Mouse (Mus musculus) left cerebral cortex, adult 8-10 months (tissue): Measurements from ENCODE around the gene Sctr. TPM values are rescaled to one million over a fixed set of nuclear protein-coding genes. Genes with fewer than 3 reads are reported as not detected.

Source experiments
- DNase-seq, 2 experiments: peaks; one replicate each; pipeline ENCODE4 v3.0.0; 2022; ENCODE audit warnings: low spot score in 2 of 2
- total RNA-seq, 4 experiments: library from RNA; stranded (reverse); gene quantifications; 2 replicates each; pipeline ENCODE4 v1.2.4; 2022

Gene Sctr
- total RNA-seq, 4 experiments from 2014 or later: 0.52 to 0.63 TPM; not detected in 2

DNA sequence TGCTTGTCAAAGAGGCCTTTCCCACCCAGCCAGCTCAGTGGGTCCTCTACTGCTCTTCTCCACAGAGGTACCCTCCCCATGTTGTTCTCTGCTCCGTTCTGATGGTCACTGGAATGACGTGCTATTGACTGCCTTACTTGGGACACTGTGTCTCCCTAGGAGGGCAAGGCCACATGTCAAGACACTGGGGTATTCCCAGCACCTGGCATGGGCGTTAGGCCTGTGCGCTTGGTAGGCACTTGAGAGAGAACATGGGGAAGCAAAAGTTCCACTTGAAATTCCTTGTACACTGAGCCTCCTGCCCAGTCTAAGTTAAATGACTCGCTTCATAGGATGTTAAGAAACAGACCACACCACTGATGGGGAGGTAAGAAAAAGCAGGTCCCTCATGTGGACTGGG lies 62.4 kb downstream of the Sctr start:
- no peak for DNase-seq

GRCm38 (mm10) chr1:120070168-120070567 lies 63.5 kb downstream of the Sctr start:
- no peak for DNase-seq

GRCm38 (mm10) chr1:120071133-120071532 lies 64.4 kb downstream of the Sctr start:
- DNase-seq: no peak

DNA sequence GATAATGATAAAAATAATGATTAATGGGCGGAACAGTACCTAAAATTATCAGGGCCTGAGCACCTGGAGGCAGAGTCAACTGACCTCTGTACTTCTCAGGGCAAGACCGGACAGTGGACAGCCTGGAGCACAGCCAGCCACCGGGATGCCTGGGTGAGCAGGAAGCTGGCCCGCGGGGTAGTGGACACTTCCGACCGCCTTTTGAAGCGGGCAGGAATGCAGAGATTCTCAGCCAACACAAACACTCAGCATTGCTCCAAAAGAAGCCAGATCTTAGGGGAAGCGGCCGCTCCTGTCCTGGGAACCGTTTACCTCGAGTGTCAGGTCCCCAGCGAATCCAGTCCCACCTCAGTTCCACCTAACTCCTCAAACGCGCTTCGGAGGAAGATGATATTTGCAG lies 66.2 kb downstream of the Sctr start:
- DNase-seq: no peak

DNA sequence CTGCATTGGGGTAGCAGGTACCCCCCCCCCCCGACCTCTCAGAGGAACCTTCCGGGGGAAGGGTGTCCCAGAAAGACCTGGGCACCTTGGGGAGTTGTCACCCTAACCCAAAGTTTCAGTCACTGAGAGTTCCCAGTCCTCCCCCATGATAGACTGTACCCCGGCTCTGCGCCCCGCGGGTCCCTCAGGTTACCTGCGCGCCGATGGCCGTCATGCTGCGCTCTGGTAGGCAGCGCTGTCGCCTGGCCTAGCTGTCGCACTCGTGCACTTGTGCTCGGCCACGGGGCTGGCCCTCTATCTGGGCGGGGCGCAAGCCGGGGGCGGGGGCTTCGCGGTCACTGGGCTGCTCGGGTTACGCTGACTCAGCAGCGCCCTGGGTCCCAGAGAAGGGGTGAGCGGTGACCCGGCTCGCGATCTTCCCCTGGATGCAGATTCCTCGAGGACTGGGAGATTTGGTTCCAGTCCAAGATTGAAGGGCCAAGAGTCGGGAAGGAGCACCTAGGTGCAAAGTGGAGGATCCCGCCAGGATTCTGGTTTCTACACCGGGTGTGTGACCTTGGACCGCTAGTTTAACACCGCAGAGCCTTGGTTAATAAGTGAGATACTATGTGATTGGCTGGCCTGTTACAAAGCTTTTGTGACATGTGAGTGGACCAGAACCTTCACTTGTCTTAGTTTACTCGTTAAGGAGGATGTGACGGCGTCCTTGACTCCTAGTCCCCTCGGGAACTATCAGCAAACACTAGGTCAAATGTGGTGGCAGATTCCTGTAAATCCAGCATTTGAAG lies 67.0 kb downstream of the Sctr start, which contains the start of gene Tmem37:
Gene Tmem37, minus strand, starts transcription at position 556 of the 788 bp plus-strand sequence.
- no peak for DNase-seq

DNA sequence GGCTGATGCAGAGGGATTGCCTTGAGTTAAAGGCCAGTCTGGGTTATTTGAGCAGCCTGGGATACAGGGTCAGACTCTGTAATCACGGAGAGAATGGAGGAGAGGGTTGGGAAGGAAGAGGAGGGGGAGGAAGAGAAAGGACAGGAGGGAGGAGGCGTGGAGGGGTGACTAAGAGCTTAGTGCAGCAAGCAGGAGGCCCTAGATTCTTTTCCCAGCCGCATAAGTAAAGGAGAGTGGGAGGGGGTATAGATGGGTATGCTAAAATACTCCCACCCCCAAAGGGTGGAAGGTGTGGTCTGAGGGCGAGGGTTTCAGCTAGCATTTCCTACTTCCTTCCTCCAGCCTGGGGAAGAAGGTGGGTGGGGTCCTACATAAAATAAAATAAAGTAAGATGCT lies 67.6 kb downstream of the Sctr start:
- no peak for DNase-seq

DNA sequence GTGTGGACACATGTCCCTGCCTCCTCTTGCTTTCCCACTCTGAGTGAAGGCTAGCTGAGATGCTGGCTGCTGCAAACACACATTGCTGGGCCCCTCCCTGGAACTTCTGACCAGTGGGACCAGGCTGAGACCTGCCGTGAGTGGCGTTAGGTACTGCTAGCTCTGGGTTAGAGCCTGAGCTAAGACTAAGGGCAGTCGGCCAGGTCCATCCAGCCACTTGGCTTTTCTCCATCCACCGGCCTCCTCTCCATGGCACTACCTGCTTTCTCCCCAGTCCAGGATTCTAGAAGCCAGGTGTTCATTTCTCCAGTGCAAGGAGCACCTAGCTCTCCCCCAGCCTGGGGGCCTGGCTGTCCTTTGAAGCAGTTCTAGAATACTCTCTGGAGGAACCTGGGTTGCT lies 68.2 kb downstream of the Sctr start:
- DNase-seq: no peak

DNA sequence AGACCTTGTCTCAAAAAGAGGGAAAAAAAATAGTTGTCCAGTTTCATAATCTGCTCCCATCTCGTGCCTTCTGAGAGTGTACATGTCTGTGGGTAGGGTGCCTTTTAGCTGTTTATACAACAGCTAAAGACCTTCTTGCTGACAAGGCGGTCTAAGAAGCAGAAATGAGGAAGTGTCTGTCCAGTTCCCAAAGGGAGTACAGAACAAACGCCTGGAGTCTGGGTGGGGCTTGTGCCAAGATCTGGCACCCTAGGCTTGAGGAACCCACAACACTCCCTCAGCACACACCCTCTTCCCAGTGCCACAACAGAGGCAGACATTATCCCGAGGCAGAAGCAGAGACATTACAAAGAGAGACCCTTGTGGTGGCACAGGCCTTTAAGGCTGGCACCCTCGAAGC lies 68.8 kb downstream of the Sctr start:
- no peak for DNase-seq

DNA sequence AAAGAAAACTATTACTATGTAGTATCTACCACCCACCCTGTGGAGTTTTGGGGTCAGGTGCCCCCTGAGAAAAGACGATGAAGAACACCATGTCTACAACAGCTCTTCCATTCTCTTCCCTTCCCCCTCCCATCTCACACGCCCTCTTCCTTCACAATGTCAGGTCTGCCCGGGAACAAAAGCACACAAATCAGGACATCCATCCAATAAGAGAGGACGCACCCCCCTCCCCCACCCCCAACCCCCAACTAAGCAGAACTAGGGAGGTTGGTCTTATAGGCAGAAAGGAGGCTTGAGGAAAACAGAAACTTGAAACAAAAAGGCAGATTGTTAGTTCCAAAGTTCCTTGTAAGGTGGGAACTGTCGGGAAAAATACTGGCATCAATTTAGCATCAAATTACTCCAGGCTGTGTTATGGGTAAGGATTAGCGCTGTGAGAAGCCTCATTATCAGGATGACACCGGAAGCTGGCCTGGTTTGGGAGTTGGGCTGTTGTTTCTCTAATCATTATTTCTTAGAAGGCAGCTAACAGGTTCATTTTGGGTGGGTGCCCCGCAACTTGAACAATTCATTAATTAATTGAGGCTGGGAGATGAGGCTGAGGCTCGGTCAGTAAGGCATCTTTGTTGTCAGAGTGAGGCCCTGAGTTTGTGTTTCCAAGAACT lies 71.2 kb downstream of the Sctr start:
- DNase-seq: no peak

- no peak for DNase-seq
These were observed 73.9 kb downstream of the Sctr start for GRCm38 (mm10) chr1:120080632-120081031.

DNA sequence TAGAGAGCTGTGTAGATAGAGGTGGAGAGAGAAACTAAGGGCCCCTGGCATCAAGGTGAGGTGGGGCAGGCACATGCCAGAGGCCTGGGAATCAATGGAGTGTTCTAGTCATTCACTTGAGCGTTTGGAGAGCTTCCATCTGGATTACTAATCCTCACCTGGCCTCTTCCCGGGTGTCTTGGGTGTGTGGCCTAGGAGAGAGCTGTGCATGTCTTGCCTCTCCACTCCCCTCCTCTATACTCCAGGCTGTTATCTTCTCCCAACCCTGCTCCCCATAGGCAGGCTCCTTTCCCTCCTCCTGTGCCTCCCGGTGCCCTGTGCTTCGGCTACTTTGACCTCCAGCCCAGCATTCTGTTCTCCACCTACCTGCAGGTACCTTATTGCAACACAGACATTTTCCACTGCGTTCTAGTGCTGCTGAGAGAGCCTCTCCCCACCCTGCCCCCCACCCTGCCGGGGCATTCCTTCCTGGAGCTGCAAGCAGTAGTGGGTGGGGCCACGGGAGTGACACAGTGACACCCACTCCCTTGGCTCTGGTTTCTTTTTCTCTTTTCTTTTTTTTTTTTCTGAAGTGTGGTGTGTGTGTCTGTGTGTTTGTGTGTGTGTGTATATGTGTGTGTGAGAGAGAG lies 76.4 kb downstream of the Sctr start:
- no peak for DNase-seq

- DNase-seq: no peak
These were observed 77.3 kb downstream of the Sctr start for GRCm38 (mm10) chr1:120083921-120084517.

- DNase-seq: no peak
These were observed 79.0 kb downstream of the Sctr start for GRCm38 (mm10) chr1:120085696-120086095.

DNA sequence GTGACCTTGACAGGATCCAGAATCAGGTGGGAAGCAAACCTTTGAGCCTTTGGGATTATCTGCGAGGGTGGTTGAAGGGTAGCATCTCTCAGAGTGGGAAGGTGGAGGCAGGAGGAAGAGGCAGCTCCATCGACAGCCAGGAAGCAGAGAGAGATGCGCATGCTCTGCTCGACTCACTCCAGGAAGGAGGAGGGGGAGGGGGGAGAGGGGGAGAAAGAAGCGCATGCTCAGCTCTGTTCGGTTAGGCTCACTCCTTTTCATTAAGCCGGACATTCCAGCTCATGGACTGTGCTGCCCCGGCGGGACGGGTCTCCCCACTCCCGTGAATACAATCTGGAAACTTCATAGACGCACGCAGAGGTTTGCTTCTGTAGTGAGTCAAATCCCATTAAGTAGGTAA lies 80.0 kb downstream of the Sctr start:
- no peak for DNase-seq

DNA sequence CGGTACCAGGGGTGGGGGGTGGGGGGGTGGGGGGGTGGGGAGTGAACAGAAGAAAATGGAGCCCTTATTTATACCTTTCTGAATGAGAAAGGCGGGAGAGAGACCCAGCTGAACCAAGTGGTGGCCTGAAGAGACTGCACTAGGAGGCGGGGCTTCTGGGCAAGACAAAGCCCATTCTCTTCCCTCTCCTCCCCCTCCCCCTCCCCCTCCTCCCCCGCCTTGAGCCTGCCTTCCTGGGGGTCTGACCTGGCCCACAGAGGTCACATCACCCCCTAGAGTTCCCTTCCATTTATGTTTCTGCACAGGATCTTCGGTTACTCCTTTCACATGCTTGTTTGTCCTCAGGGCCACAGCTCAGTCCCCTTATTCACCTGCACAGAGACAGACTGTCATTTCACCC lies 82.5 kb downstream of the Sctr start:
- DNase-seq: no peak

- no peak for DNase-seq
These were observed 84.3 kb downstream of the Sctr start for GRCm38 (mm10) chr1:120090880-120091570.

DNA sequence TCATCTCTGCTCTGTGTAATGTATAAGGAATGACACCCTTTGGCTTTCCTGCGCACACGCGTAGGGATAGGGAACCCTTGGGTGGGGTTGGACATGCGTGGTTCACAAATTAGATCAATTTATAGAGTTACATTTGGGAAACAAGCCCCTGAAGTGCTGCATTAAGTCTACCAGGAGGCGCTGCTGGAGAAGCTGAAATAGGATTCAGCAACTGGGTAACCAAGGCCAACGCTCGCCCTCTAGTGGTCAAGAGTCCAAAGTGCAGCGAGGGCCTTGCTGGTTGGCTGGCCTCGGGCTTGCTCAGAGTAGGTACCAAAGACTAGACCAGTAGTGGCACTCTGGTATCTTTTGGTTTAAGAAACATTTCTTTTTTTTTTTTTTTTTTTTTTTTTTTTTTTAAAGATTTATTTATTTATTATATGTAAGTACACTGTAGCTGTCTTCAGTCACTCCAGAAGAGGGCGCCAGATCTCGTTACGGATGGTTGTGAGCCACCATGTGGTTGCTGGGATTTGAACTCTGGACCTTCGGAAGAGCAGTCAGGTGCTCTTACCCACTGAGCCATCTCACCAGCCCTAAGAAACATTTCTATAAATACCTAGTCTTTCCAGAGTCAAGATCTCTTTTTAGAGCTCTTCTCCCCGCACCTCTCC lies 86.9 kb downstream of the Sctr start:
- DNase-seq: peak; percentile 65 to 76

DNA sequence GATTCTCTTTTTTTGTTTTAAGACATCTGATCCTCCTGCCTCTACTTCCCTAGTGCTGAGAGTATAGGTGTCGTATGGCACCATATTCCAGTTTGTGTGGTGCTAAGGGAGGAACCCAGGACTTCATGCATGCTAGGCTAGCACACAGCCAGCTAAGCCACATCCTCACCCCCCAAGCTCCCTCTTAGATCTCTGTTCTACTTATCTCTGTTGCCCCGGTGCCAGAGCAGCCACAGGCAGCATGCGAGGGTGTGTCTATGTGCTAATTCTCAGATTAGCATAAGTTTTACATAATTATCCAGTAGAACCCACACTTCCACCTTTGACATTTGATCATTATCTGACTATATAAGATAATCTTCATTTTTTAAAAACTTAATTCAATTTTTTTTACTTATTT lies 88.2 kb downstream of the Sctr start:
- DNase-seq: no peak

- DNase-seq: peak in 1 of 2 experiments; percentile 81
These were observed 91.6 kb downstream of the Sctr start for GRCm38 (mm10) chr1:120098327-120098726.

GRCm38 (mm10) chr1:120099483-120099882 lies 92.8 kb downstream of the Sctr start:
- DNase-seq: no peak
